Mouse (Mus musculus) ovary, postnatal 10 days (tissue): ENCODE results near the gene Nsun7.
A peak's percentile ranks its signal among the peaks of the same experiment; 100 is the strongest.
"Not testable (repeated sequence)": the region's sequence is repeated elsewhere in the genome, so short reads cannot be mapped to it uniquely, and the experiment has no call there.

Experiments used
- DNase-seq: peaks from one replicate; pipeline ENCODE4 v3.0.0; 2022; ENCODE audit warnings: low spot score

The Nsun7 gene

GRCm38 (mm10) chr5:66259756-66260448 is at the start of gene Nsun7:
TSS of gene Nsun7 (plus strand) at chr5:66259897.
- peak; percentile 65 for DNase-seq

DNA sequence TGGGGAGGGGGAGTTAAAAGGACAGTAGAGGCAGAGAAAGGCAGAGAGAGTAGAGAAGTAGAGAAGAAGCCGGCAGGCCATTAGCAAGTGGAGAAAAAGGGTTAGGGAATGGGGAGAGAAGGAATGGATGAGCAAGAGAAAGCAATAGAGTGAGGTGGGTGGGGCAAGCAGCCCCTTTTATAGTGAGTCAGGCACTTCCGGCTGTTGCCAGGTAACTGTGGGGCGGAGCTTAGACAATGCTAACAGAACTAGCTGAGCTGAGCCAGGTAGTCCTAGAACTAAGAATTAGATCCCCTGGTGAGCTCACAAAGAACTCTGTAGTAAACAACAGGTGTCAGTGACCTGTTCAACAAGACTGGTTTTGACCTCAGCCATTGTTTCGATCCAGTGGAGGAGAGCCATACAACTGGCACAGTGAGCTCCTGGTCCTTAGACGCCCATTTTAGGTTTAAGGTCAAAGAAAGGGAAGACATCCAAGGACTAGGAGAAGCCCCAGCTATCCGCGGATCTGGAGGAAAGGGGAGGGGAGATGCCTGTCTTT is 45.2 kb upstream of the Nsun7 start:
- DNase-seq: no peak

DNA sequence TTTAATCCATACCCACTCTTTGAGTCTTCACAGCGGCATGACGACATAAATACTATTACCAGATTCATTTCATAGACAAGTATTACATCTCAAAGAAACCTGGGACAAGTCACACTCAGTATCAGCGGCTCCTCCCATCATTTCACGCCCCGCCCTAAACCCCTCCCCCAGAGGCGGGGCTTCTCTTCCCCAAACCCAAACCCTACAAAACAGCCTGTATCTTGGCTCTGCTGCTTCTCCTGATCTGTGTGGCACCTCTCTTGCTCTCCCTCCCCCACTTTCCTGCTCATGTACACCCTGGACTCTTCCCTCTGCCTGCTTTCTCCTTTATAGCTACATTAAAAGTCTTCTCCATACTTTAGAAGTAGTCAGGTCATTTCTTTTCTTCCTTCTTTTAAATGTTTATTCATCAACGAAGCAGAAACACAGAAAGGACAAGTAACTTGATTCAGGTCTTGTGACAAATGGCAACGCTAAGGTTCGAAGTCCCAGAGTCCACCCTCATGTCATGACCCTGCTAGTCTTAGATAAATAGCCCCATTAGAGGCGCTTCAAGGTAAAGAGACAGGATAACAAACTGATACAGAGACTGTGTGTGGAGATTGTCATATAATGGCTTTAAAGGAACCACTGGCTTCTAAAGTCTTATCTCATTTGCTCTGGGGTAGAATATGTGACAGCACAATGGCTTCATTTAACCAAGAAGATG is 44.0 kb upstream of the Nsun7 start:
- no peak for DNase-seq

DNA sequence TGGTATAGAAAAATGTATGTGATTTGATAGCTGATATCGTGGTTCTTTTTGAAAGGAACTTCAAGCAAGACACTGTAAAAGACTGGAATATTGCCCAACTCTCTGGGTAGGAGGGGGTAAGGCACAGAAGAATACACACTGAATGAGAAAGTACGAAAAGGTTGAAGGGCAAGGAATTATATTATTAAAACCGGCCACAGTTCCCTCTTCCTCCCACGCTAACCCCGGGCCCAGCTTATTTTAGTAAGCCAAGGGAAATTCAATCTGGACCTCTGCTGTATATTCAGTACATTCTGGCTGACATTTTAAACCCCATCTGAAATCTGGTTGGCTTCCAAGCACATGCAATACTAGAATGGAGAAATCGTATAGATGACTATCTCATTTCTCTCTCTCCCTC is 40.0 kb upstream of the Nsun7 start:
- no peak for DNase-seq

- no peak for DNase-seq
Measured at GRCm38 (mm10) chr5:66220620-66221019, 39.1 kb upstream of the Nsun7 start.

DNA sequence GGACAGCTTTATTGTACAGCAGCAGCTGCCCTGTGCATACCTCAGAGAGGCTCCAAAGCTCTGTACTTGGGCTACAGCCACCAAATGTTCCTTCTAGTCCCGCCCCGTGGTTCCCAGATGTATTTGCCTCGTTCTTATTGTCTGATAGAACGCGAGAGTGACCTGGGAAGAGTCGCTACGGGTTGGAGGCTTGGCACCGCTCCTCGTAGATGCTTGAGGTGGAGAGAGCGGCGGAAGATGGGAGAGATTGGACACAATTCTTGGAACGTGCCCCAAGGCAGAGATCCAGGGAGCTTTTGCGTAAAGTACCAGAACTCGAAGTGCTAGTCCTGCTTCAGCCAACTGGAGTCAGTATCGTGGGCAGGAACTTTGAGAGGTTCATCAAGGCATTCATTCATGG is 36.8 kb upstream of the Nsun7 start:
- DNase-seq: no peak

GRCm38 (mm10) chr5:66226526-66226925 is 33.2 kb upstream of the Nsun7 start:
- DNase-seq: no peak

GRCm38 (mm10) chr5:66231660-66232269 is 27.9 kb upstream of the Nsun7 start:
- DNase-seq: no peak

GRCm38 (mm10) chr5:66232456-66232855 is 27.2 kb upstream of the Nsun7 start:
- DNase-seq: no peak

DNA sequence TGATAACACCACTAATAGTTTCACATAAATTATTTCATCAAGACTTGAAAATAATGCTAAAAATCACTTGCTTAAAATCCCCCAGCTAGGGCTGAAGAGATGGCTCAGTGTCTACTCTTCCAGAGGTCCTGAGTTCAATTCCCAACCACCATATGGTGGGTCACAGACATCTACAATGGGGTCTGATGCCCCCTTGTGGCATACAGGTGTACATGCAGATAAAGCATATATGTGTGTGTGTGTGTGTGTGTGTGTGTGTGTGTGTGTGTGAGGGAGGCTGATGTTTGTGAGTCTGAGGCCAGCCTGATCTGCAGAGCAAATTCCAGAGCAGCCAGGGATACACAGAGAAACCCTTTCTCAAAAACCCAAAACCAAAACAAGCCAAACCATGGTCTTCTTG is 17.8 kb upstream of the Nsun7 start:
- no peak for DNase-seq

- DNase-seq: no peak
Measured at GRCm38 (mm10) chr5:66243467-66243866, 16.2 kb upstream of the Nsun7 start.

- DNase-seq: no peak
Measured at GRCm38 (mm10) chr5:66244043-66244660, 15.5 kb upstream of the Nsun7 start.

- no peak for DNase-seq
Measured at GRCm38 (mm10) chr5:66245958-66246497, 13.7 kb upstream of the Nsun7 start.

DNA sequence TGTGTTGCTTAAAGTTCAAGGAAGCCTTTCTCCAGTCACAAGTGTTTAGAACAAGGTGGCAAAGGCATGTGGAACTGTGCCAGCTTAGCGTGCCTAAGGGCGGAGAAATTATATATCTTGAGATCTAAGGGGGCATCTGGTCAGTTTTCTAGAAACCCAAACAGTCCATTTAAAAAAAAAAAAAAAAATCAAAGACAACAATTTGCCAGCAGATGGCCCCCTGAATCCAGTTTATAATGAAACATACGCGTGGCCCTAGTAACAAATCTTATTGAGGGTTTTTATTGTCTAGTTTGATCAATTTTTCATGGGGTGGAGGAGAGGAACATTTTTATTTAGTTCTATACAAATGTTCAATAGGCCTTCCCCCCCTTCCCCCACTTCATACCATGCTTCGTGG is 6.5 kb upstream of the Nsun7 start:
- DNase-seq: no peak

- DNase-seq: no peak
Measured at GRCm38 (mm10) chr5:66255044-66255443, 4.7 kb upstream of the Nsun7 start.

- DNase-seq: no peak
Measured at GRCm38 (mm10) chr5:66259000-66259399, 697 bp upstream of the Nsun7 start.

GRCm38 (mm10) chr5:66259431-66259755 is 304 bp upstream of the Nsun7 start:
- DNase-seq: not testable (repeated sequence)

- DNase-seq: no peak
Measured at GRCm38 (mm10) chr5:66262475-66262874, 2.8 kb downstream of the Nsun7 start.

DNA sequence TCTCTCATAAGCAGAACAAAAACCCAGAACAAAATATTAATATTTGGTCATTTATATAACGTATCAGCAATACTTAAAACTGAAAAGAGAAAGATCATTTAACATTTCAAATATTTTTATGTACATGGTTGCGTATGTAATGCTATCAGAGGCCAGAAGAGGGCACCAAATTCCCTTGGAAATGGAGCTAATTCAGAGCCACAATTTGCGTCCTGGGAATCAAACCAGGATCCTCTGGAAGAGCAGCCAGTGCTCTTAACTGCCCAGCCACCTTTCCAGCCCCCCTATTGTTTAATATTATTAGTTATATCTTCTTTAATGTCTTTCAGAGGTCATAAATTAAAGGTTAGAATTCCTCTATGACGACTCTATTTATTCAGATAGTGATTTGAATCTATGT is 3.7 kb downstream of the Nsun7 start:
- no peak for DNase-seq

- no peak for DNase-seq
Measured at GRCm38 (mm10) chr5:66269616-66270015, 9.9 kb downstream of the Nsun7 start.

DNA sequence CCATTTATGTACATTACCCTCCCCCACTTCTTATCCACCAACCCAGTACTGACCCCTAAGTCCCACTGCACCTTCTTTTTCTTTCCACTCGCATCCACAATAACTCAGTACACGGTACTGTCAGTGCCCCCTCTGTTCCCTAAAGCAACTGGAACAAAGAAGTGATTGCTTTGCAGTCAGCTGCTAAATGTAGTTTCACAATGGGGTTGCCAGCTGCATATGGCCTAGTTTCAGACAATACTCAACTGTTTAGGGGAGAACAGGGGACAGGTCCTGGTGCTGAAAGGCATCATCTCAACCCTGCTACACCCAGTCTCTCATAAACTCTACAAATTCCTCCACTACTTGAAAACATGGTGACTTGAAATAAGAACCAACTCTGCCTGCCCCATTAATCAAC is 11.4 kb downstream of the Nsun7 start:
- no peak for DNase-seq

- no peak for DNase-seq
Measured at GRCm38 (mm10) chr5:66274417-66274816, 14.7 kb downstream of the Nsun7 start.

GRCm38 (mm10) chr5:66279650-66280049 is 20.0 kb downstream of the Nsun7 start:
- DNase-seq: no peak
